Mouse (Mus musculus): ENCODE data around the gene Cox6b1.

DNA sequence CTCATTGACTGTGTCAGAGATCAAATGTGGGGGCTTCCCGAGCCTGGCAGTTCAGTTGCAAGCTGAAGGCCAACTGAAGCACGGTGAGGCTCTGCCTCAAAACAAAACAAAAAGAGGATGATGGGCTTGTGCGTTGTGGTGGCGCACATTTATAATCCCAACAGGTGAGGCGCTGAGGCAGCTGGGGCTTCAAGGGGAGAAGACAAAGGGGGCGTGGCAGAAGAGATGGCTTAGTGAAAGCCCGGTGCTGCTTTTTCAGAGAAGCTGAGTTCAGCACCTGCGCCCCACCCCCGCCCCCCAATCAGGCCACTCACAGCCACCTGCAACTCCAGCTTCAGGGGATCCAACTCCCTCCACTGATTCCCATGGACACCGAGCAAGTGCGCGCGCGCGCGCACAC lies 17.5 kb downstream of the Cox6b1 start:
- no peak for TF ChIP-seq CTCF (IDR thresholded peaks at IDR 0.05; ENCODE audit: borderline replicate concordance, insufficient read depth, low read depth, low read length)
- no peak for TF ChIP-seq POLR2A (IDR thresholded peaks at IDR 0.05; ENCODE audit: borderline replicate concordance, insufficient read depth, low read length)

Data from cerebellum, adult 2 months (tissue).